Mouse (Mus musculus): ENCODE results near the gene Cacna1b.

DNA sequence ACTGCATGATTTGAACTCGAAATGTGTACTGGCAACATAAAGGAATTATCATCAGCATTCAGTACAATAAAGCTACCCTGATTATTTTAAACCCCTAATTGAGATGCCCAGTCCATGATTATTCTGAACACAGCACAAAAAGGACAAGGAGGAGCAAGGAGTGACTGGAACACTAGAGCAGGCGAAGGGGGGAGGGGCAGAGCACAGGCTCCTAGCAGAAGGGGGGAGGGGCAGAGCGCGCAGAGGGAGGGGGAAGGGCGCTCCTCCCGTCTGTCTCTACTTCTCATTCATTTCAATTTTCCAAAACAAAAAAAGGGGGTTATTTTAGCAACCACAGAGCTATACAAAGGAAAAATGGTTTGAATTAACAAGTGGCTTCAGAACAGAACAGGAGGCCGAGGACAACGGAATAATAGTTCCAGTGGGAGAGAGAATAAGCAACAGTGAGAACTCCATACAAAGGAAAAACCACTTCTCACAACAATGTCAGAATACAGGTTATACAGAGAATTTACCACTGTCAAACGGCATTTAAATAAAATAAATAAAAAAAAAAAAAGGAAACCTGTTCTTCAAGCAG is 98.2 kb downstream of the Cacna1b start:
- TF ChIP-seq GATA1 (IDR thresholded peaks at IDR 0.05; ENCODE audit: borderline replicate concordance, low read length) (no peak), POLR2AphosphoS5 (IDR thresholded peaks at IDR 0.05; ENCODE audit: insufficient replicate concordance, low read depth, low read length) (no peak), CTCF (IDR thresholded peaks at IDR 0.05; ENCODE audit: low read depth, low read length) (no peak), GATA2 (IDR thresholded peaks at IDR 0.05; ENCODE audit: borderline replicate concordance, low read depth, low read length) (no peak)
